Mouse (Mus musculus) c-Kit-positive CD71-negative TER-119-negative erythroid progenitor cells, embryonic 14.5 days (primary cell): ENCODE measurements around the gene Cdsn.

Experiments used
- DNase-seq: peaks from one replicate; pipeline ENCODE4 v3.0.0-alpha.2; 2013; ENCODE audit warnings: low read depth

Gene Cdsn

DNA sequence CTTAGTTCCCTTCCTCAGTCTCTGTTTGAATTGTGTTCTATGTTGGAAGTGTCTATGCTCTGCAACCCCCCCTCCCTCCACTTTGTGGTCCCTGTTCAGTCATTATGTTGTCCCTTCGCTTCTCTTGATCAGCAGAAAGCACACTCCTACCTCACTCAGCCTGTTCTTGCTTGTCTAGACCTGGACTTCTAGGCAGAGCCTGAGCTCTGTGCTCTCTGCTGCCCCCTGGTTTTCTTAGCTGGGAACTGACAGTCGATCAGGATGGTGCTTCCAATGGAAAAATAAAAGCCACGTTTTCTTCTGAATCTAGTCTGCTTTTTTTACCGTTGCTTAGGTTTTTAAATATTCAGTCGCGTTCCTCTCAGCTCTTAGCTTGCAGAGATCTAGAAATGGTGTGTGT, 17.6 kb upstream of the Cdsn start:
- DNase-seq = peak; percentile 53

DNA sequence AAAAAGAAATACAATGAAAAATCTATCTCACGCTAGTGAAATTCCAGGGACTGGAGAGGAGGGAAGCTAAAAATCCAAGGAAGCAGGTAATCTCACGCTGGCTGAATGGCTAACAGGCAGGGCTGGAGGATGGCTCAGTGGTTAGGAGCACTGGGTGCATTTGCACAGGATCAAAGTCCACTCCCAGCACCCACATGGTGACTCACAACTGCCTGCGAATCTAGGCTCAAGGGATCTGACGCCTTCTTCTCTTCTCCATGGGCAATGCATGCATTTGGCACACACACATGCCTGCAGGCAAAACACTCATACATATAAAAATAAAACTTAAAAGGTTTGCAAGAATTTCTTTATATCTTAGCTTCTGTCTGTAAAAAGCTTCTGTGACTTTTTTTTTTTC, 14.5 kb upstream of the Cdsn start:
- DNase-seq = no peak

- DNase-seq = no peak
Observed at GRCm38 (mm10) chr17:35538476-35538875, 13.5 kb upstream of the Cdsn start.

DNA sequence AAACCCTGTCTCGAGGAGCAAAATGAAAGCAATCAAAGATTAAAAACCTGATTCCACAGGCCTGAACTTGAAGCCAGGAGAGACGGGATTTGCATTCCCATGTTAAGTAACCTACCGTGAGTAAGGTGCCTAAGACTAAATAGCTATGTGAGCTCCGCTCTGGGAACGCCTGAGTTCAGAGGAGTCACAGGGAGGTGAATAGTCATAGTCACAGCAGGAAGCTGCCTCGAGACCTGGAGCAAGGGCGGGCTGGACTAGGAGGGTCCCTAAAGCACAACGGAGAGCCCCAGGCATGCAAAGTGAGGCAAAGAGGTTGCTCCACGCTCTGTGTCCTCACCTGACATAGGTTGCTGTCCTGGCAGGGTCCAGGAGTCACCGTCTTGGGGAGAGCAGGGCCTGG, 12.4 kb upstream of the Cdsn start:
- DNase-seq = no peak

DNA sequence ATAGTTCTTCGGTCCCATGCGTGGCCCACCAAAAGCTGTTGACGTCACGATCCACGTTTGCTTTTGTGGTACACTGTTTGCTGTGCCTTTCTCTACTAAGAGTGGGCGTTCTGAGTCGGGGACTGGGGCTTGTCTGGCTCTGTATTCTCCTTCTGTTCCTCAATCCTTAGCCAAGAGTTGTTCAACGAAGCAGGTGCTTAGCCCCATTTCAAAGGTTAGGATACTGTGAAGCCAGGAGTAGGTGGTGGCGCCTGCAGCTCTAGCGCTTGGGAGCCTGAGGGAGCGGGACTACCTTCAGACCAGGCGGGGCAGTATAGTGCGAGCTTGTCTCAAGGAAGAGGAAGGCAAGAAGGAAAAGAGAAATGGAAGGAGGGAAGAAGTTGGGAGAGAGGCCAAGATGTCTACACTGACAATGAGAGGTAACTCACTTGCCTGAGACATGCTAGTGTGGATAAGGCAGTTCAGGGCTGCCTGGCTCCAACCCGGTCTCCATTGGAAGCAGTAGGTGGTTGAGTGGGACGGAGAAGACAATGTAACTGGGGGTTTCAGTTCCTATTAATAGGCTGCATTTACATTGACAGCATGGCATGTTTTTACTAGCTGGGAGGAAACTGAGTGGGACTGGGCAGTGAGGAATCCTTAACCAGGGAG, 9.0 kb upstream of the Cdsn start:
- DNase-seq = no peak

DNA sequence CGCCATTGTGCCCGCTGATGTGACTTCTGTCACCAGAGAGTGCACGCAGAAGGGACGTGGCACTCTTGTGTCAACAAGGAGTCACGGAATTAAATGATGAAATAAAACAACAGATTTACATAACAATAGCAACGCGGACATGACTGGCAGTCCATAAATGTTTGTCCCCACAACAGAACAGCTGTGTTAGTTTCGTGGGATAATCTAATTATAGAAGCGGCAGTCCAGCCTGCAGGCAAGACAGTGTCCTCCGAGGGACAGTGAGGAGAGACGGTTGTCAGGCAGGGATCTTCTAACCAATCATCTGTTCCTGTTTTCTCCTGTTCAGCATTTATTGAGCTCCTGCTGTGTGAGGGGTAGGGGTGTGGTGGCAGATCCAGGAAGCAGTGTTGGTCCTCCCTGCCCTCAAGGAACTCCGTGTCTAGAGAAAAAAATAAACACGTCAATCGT, 8.5 kb upstream of the Cdsn start:
- DNase-seq = no peak

- DNase-seq = no peak
Observed at GRCm38 (mm10) chr17:35544001-35544400, 7.9 kb upstream of the Cdsn start.

DNA sequence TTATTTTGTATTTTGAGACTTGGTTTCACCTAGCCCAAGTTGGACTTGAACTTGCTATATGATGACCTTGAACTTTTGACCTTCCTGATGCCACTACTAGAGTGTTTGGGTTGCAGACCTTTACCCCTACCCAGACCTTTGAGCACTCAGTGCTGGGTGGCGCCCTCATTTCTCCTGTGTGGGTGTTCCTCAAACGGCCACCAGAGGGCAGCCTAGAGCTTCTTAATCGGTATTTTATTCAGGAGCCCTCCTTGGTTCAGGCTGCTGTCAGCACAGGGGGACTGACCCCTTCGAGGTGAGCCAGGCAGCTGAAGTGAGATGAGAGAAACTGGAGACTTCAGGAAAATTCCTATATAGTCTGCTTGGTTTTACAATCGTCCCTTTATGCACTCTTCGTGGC, 7.2 kb upstream of the Cdsn start:
- DNase-seq = peak; percentile 39

DNA sequence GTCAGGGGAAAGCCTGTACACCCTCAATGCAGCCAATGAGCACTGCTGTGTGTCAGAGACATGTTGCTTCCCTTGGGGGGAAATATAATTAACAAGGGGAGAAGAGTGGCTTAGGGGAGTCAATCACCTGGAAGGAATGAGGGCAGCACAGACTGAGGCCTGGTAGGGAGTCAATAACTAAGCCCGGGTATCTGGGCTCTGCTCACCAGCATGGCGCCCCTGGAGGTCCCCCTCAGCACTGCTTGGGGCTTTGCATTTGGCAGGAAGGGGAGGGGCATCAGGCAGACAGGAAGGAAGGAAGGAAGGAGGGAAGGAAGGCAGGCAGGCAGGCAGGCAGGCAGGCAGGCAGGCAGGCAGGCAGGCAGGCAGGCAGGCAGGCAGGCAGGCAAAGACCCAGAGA, 4.5 kb upstream of the Cdsn start:
- DNase-seq = no peak

- DNase-seq = no peak
Observed at GRCm38 (mm10) chr17:35548636-35549035, 3.3 kb upstream of the Cdsn start.

- no peak for DNase-seq
Observed at GRCm38 (mm10) chr17:35549437-35550142, 2.3 kb upstream of the Cdsn start.

- no peak for DNase-seq
Observed at GRCm38 (mm10) chr17:35550143-35550494, 1.8 kb upstream of the Cdsn start.

DNA sequence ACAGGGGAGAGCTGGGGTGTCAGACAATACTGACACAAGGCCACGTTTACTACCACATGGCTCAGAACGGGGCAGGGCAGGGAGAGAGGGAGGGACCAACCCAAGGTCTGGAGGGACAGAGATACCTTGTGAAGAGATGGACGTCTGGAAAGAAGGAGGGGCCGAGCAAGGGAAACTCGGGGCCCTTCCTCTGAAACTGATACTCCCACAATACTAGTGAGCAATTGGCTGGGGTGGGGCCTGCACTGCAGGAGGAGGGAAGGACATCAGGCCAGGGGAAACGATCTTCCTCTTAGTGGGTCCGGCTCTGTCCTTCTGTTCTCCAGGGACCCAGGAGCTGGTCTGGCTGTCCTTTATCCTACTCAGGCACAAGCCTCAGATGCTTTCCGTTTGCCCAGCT, 1.1 kb upstream of the Cdsn start:
- no peak for DNase-seq

DNA sequence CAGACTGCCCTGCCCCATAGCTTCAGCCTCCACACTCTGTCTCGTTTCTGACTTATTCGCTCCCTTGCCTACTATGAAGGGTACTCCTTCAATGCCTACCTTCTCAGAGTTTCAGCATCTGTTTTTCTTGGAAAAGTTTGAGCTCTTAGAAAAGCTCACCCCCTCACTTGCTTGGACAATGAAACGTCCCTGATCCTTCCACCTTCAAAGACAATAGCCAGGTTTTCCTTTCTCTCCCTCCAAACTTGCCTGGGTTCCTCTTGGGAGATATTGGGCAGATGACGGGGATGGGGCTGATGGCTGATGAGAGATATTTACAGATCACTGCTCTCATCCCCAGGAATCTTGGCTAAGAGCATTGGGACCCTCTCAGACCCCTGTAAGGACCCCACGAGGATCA, 2.4 kb downstream of the Cdsn start:
- DNase-seq = no peak

GRCm38 (mm10) chr17:35554761-35555397, 3.0 kb downstream of the Cdsn start:
- no peak for DNase-seq

DNA sequence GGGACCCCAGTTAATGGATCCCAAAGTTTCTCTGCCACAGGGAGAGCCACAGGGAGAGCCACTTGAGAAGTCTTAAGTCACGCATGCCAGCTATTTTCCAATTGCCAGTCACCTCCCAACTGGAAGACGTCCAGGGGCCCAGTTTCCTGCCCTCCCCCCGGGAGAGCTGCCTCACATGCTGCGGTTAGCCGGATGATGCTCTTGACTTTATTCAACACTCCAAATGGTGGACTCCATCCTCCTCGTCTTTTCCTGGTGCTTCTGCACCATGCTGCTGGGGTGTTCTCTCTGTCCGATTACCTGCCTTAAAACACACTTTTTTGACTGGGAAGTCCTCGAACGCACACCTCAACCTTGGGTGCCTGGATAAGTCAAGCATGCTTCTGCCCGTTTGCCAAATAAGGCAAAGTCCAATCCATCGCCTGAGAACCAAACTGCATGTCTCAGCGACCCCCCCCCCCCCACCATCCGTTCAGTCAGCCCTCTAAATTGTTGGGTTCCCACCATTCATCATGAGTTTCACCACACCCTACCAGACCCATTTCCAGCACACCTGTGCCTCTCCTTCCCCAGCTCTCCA, 4.3 kb downstream of the Cdsn start:
- DNase-seq = no peak

- no peak for DNase-seq
Observed at GRCm38 (mm10) chr17:35556812-35557211, 4.9 kb downstream of the Cdsn start.

DNA sequence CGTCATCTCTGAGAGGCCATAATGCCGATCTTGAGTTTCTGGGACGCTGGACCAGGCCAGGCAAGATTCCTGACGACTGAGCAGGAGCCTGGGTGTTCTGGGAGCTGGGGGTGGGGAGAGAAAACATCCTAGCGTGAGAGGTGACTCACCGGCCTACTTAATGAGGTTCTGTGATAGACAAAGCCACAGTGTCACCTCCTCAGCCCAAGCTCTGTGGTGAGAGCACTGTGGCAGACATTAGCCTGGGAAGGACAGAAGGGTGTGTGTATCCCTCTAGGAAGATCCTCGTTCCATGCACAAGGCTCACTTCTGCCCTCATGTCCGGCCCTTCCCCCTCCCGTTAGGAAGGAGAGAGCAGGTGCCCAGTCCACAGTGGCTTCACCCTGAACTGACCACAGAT, 5.4 kb downstream of the Cdsn start:
- no peak for DNase-seq

DNA sequence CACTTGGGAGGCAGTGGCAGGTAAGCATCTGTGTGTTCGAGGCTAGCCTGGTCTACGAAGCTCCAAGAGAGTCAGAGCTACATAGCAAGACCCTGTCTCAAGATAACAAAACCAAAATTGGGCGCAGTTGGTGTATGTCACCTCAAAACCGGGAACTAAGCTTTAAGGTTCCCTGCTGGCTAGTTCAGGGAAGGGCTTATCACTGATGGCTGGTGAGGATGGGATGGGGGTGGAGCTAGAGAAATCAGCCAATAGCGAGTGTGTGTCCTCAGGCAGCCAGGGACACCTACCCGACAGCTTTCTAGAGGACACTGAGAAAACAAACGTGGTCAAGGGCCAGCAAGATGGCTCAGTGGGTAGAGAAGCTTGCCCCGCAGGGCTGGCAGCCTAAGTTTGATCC, 6.3 kb downstream of the Cdsn start:
- DNase-seq = no peak

DNA sequence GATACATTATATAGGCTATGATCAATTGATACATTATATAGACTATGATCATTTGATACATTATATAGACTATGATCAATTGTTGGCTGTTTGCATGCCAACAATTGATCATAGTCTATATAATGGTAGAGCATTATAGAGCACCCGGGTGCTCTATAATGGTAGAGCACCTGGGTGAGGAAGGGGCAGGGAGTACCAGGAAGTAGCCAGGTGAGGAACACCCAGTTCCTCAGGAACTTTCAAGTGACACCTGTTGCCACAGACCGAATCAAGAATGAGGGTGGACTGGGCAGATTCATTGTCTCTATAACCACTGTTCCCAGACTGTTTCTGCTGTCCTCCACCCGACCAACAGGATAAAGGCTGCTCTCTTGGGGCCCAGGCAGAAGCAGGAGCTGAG, 15.2 kb downstream of the Cdsn start, which contains the start of gene 2300002M23Rik:
2300002M23Rik (plus strand) TSS at position 301 of the 400 bp plus-strand sequence.
- no peak for DNase-seq

GRCm38 (mm10) chr17:35567767-35568166, 15.8 kb downstream of the Cdsn start:
- no peak for DNase-seq

- DNase-seq = no peak
Observed at GRCm38 (mm10) chr17:35569091-35569944, 17.4 kb downstream of the Cdsn start.
